ENCODE assay signal across 1 mouse cellular context in genomic region chr11:95805527-95805926, GRCm38 (mm10).
TF ChIP-seq lines count a peak whose summit lies in the region.

No protein-coding gene starts in this region.

TF ChIP-seq in MEL, 35 proteins besides CTCF, POLR2A, EP300 and RAD21 (continued from another document):
- TF ChIP-seq USF2 (IDR thresholded peaks at IDR 0.05; ENCODE audit: borderline replicate concordance in 1 of 2, insufficient read depth in 1 of 2, low read depth in 1 of 2, low read length in 2 of 2) = no peak
- TF ChIP-seq ZNF384 (IDR thresholded peaks at IDR 0.05; ENCODE audit: low read depth, low read length) = no peak
- no peak for TF ChIP-seq POLR2AphosphoS5 (IDR thresholded peaks at IDR 0.05; ENCODE audit: borderline replicate concordance, low read depth, low read length)
- TF ChIP-seq MEF2A (IDR thresholded peaks at IDR 0.05; ENCODE audit: extremely low read depth, insufficient replicate concordance, low read depth, low read length, poor library complexity, severe bottlenecking) = no peak
- TF ChIP-seq NELFE (IDR thresholded peaks at IDR 0.05; ENCODE audit: low read depth, low read length) = no peak
- no peak for TF ChIP-seq E2F4 (IDR thresholded peaks at IDR 0.05; ENCODE audit: borderline replicate concordance, low read depth, low read length)
- TF ChIP-seq ETS1 (IDR thresholded peaks at IDR 0.05; ENCODE audit: low read depth, low read length) = 0 out of 2 replicates have a peak, but pooled peaks have one; percentile 47
- TF ChIP-seq GABPA (IDR thresholded peaks at IDR 0.05; ENCODE audit: low read depth, low read length) = no peak
- no peak for TF ChIP-seq CHD1 (IDR thresholded peaks at IDR 0.05; ENCODE audit: low read depth, low read length)
- no peak for TF ChIP-seq MYC (IDR thresholded peaks at IDR 0.05; ENCODE audit: low read depth, low read length)
- TF ChIP-seq MAX (IDR thresholded peaks at IDR 0.05; ENCODE audit: low read length) = peak; percentile 23; the same call in 1 of the 2 replicates
- no peak for TF ChIP-seq SMC3 (IDR thresholded peaks at IDR 0.05; ENCODE audit: low read depth, low read length)
